Mouse (Mus musculus) liver, embryonic 14.5 days (tissue): ENCODE results near the gene Kif14. TPM values are rescaled to one million over a fixed set of nuclear protein-coding genes. Genes with fewer than 3 reads are reported as not detected.
A peak's percentile ranks its signal among the peaks of the same experiment; 100 is the strongest.
"Not testable (repeated sequence)": the region's sequence is repeated elsewhere in the genome, so short reads cannot be mapped to it uniquely, and the experiment has no call there.

Source experiments
- ATAC-seq: fragments of 200-750 bp; cut with Nextera tagmentation; 2 replicates; pipeline ENCODE4 v1.8.0; 2017; ENCODE audit warnings: moderate number of reproducible peaks, mild to moderate bottlenecking, moderate library complexity; ENCODE audit not compliant: insufficient read depth
- DNase-seq, 3 experiments: peaks; one replicate each; pipeline ENCODE4 v3.0.0-alpha.2; 2012 to 2013; ENCODE audit warnings: low read depth in 3 of 3, low spot score in 3 of 3
- H3K27ac ChIP-seq: fragments of 300-500 bp; sonication (generic); 2 replicates; pipeline ENCODE4 v1.5.1; 2014; ENCODE audit warnings: moderate library complexity, mild to moderate bottlenecking, control low read depth, inconsistent platforms
- H3K27me3 ChIP-seq: fragments of 300-500 bp; sonication (generic); 2 replicates; pipeline ENCODE4 v1.6.1; 2014; ENCODE audit warnings: mild to moderate bottlenecking, low read length, moderate library complexity; ENCODE audit not compliant: control insufficient read depth, insufficient read depth
- H3K36me3 ChIP-seq: fragments of 300-500 bp; sonication (generic); replicated peaks from 2 replicates; pipeline ENCODE4 v1.6.1; 2014; ENCODE audit warnings: low read depth; ENCODE audit not compliant: control insufficient read depth, insufficient read depth
- H3K4me1 ChIP-seq, 2 experiments: fragments of 200-500 bp in 1 of 2; fragments of 300-500 bp in 1 of 2; sonication (generic) in 1 of 2; replicated peaks; 2 replicates each; pipeline ENCODE4 v1.6.1; 2012 to 2014; ENCODE audit warnings: antibody characterized with exemption in 1 of 2, inconsistent platforms in 1 of 2, low read length in 1 of 2; ENCODE audit not compliant: control insufficient read depth in 2 of 2, insufficient read depth in 2 of 2
- H3K4me2 ChIP-seq: fragments of 300-500 bp; sonication (generic); 2 replicates; pipeline ENCODE4 v1.6.1; 2014; ENCODE audit warnings: low read depth, mild to moderate bottlenecking, control low read depth, moderate library complexity
- H3K4me3 ChIP-seq, 2 experiments: fragments of 200-500 bp in 1 of 2; fragments of 300-500 bp in 1 of 2; sonication (generic) in 1 of 2; 2 replicates each; pipeline ENCODE4 v1.5.1; 2012 to 2014; ENCODE audit warnings: low read depth in 2 of 2, low read length in 2 of 2, mild to moderate bottlenecking in 2 of 2, control low read depth in 1 of 2, inconsistent platforms in 1 of 2, moderate library complexity in 1 of 2; ENCODE audit not compliant: insufficient read depth in 1 of 2
- H3K9ac ChIP-seq: fragments of 300-500 bp; sonication (generic); replicated peaks from 2 replicates; pipeline ENCODE4 v1.6.1; 2014; ENCODE audit warnings: mild to moderate bottlenecking, control low read depth, moderate library complexity
- H3K9me3 ChIP-seq: fragments of 300-500 bp; sonication (generic); 2 replicates; pipeline ENCODE4 v1.6.1; 2016; ENCODE audit warnings: low read length, mixed read lengths; ENCODE audit not compliant: control insufficient read depth
- CTCF ChIP-seq: IDR thresholded peaks from 2 replicates; pipeline ENCODE4 v1.5.1; 2016; ENCODE audit warnings: antibody characterized with exemption, low read depth, control low read depth
- EP300 ChIP-seq: IDR thresholded peaks from 2 replicates; pipeline ENCODE4 v1.6.1; 2016; ENCODE audit warnings: antibody characterized with exemption, low read depth
- WGBS: fragments of 180-500 bp; shearing (Covaris S2); extraction: QIAGEN DNeasy Blood & Tissue Kit; methylation state at CpG from one replicate; pipeline ENCODE4 v1.1.7; 2014; ENCODE audit not compliant: insufficient replicate concordance; 5-methylcytosine and 5-hydroxymethylcytosine counted together
- polyA plus RNA-seq, 2 experiments: library from polyadenylated mRNA; depleted of rRNA in 1 of 2; stranded (reverse) in 1 of 2; unstranded in 1 of 2; fragments of >200 nt; fragmentation: Nextera tagmentation in 1 of 2; extraction: Ambion mirVana in 1 of 2; gene quantifications; 2 replicates each; pipeline versions ENCODE4 v1.2.1 to v1.2.3; 2012 to 2014

The Kif14 gene
- polyA plus RNA-seq, 2 experiments: 4.9 to 8.3 TPM

GRCm38 (mm10) chr1:136502936-136503335 lies 36.8 kb downstream of the Kif14 start:
- H3K4me2 ChIP-seq: no peak overlapping the region
- H3K4me1 ChIP-seq: no peaks in the 10 kb centered on the region
- peaks cover 35% of the 10 kb centered on the region for H3K36me3 ChIP-seq
- no peaks in the 10 kb centered on the region for H3K27me3 ChIP-seq
- no peak for DNase-seq
- no peak overlapping the region for H3K4me3 ChIP-seq
- ATAC-seq: no peak
- WGBS: 95% methylated on average over 8 of the region's 8 CpGs
- TF ChIP-seq CTCF (peak; percentile 44), EP300 (no peak)
- no peak overlapping the region for H3K9ac ChIP-seq
- H3K27ac ChIP-seq: no peak overlapping the region
- H3K9me3 ChIP-seq: 0 out of 2 replicates have a peak, but pooled peaks cover 2% of the 10 kb centered on the region

DNA sequence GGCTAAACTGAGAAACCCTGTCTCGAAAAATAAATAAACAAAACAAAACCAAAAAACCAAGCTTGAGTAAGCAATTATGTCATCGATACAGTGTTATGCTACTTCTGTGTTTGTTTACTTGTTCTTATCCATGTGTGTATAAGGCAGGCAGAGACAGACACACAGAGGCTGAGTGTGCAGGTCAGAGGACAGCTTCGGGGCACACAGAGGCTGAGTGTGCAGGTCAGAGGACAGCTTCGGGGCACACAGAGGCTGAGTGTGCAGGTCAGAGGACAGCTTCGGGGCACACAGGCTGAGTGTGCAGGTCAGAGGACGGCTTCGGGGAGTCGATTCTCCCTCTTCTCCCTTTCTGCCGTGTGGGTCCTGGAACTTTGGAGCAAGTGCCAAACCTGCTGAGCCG lies 40.1 kb downstream of the Kif14 start:
- not testable (repeated sequence) for H3K9ac ChIP-seq, H3K4me1 ChIP-seq, H3K4me2 ChIP-seq, H3K27me3 ChIP-seq, H3K27ac ChIP-seq, H3K4me3 ChIP-seq, DNase-seq, H3K9me3 ChIP-seq
- 82% methylated on average over 10 of the region's 10 CpGs for WGBS
- peak; percentile 56 for ATAC-seq
- peaks cover 46% of the 10 kb centered on the region for H3K36me3 ChIP-seq

DNA sequence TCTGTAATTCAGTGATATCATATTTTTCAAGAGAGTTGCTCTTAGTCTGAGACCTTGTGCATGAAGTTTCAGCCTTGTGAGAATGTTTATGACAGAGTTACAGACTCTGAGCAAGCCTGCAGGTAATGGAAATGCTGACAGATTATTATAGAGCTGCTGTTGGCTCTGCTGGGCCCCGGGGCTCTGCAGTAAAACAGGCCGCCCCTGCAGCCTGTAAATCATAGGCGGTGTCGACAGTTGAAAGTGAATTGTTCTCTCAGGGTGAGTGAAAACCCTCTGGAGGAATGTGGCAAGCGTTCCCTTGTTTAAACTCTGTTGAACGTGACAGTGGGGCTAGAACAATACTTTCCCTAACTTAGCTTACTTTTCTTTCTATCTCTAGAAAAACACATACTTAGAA lies 46.2 kb downstream of the Kif14 start:
- Histone ChIP-seq H3K4me2 (no peak overlapping the region), H3K36me3 (peaks cover 61% of the 10 kb centered on the region), H3K9ac (no peak overlapping the region), H3K4me1 (no peaks in the 10 kb centered on the region), H3K27ac (no peak overlapping the region), H3K27me3 (no peaks in the 10 kb centered on the region), H3K4me3 (no peak overlapping the region), H3K9me3 (no peaks in the 10 kb centered on the region)
- WGBS: 81% methylated on average over 6 of the region's 6 CpGs
- no peak for ATAC-seq
- DNase-seq: no peak
- no peak for TF ChIP-seq EP300
- no peak for TF ChIP-seq CTCF

DNA sequence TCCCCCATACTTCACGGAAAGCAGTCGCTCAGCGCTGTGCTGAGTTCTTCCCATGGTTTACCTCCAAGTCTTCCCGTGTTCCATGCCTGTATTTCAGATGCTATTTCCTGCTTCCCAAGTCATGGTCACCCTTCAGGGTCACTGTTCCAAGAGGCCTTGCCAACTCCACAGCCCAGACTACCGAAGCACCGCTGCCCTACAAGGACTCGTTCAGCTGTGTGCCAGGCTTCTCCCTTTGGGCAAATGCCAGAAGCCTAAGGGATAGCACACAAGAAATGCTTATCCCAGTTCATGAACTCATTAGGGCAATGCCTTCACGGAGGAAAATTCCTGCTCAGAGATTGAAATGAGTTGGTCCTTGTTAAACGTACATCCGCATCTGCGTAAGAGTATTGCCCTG lies 47.0 kb downstream of the Kif14 start:
- H3K36me3 ChIP-seq: peaks cover 53% of the 10 kb centered on the region

DNA sequence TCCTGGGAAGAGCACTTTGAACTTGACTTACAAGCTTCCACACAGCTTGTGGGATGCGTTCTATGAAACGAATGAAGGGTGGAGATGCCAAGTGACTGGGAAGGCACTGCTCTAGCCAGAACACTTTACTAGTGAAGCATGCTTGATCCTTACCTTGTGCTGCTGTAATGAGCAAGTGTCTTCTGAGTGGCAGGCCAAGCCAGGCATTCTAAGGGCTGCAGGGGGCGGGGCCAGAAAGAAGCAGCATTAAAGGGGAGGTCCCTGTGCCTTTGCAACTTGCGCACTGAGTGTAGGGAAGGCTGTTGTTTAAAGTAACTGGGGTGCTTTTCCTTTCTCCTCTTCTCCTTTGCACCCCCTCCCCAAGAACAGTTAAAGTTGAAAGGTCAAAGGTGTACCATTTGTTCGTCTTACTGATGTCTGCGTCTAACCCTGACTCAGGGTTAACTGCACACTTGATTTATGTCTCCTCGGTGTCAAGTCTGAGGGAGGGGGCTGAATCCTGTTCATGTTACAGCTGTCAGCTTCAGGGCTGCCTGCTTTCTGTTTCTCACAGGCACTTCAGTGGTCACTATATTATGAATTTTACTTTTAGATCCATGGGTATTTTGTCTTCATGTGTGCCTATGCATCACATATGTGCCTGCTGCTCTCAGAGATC lies 52.7 kb downstream of the Kif14 start:
- peaks cover 62% of the 10 kb centered on the region for H3K36me3 ChIP-seq

More for the DNA sequence above, 47.0 kb downstream of the Kif14 start:
- Histone ChIP-seq H3K4me2 (no peak overlapping the region), H3K27ac (no peak overlapping the region), H3K4me1 (no peaks in the 10 kb centered on the region), H3K4me3 (no peak overlapping the region), H3K9me3 (no peaks in the 10 kb centered on the region), H3K27me3 (no peaks in the 10 kb centered on the region), H3K9ac (no peak overlapping the region)
- ATAC-seq (no peak), DNase-seq (no peak)
- 91% methylated on average over 11 of the region's 11 CpGs for WGBS
- no peak for TF ChIP-seq EP300
- TF ChIP-seq CTCF: no peak

More for the DNA sequence above, 52.7 kb downstream of the Kif14 start:
- H3K9me3 ChIP-seq: no peaks in the 10 kb centered on the region
- H3K27ac ChIP-seq: no peak overlapping the region
- no peaks in the 10 kb centered on the region for H3K27me3 ChIP-seq
- H3K4me3 ChIP-seq: no peak overlapping the region
- DNase-seq: no peak
- no peaks in the 10 kb centered on the region for H3K4me1 ChIP-seq
- no peak for ATAC-seq
- 90% methylated on average over 7 of the region's 7 CpGs for WGBS
- no peak overlapping the region for H3K9ac ChIP-seq
- H3K4me2 ChIP-seq: no peak overlapping the region
- no peak for TF ChIP-seq CTCF
- TF ChIP-seq EP300: no peak
